Mouse (Mus musculus) cerebral cortex, adult 2 months (tissue): Measurements from ENCODE around the gene Gm15114.

Source experiments
- WGBS: fragments of 180-500 bp; shearing (Covaris S2); methylation state at CpG from one replicate; pipeline ENCODE4 v1.1.7; 2018; 5-methylcytosine and 5-hydroxymethylcytosine counted together

Gm15114 gene

DNA sequence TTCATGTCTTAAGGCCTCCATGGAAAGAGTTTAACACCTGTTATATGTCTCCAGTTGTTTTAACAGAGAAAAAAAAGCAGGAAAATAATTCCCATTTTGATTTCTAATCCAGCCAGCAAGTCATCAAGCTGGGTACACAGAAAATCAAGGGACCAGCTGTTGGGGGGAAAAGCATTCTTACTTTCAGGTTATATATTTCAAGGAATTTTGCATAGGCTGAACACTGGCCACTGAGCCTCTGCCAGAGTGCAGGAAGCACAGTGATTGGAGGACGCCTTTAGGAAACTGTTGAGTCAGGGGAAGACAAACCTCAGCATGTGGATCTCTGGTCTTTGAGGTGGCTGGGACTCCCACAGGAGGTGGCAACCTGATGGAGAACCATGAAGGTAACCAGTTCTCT is at the start of gene Gm15114:
Gene Gm15114, plus strand, starts transcription at position 301 of the 400 bp plus-strand sequence.
- no CpG with 5 or more reads among the region's 1 CpGs for WGBS
